Mouse (Mus musculus) ES-Bruce4 (cell line): ENCODE data around the gene Zfp3.

Experiments used
- CTCF ChIP-seq: IDR thresholded peaks from one replicate; pipeline ENCODE4 v1.8.1; 2011; ENCODE audit warnings: low read depth, low read length
- POLR2A ChIP-seq: IDR thresholded peaks from one replicate; pipeline ENCODE4 v1.8.1; 2011; ENCODE audit warnings: low read length; ENCODE audit not compliant: insufficient read depth

GRCm38 (mm10) chr11:70737749-70738148, 26.3 kb upstream of the Zfp3 start:
- TF ChIP-seq CTCF (no peak), POLR2A (no peak)
